In genomic region chr9:114578646-114579045, GRCm38 (mm10) we compare ENCODE assay signal across 21 mouse cellular contexts. TPM values are rescaled to one million over a fixed set of nuclear protein-coding genes. Genes with fewer than 3 reads are reported as not detected.
DNase-seq lines count a peak whose midpoint lies in the region; ATAC-seq lines count a peak whose summit lies in the region.
"Had no signal": no experiment of that assay in that cellular context is flagged by ENCODE, and none has a peak within 500 bp of the region (broad histone marks: within the 10 kb centered on the region; RNA-seq: fewer than 3 reads in every experiment).

No protein-coding gene starts in this region.

- no peaks in the 10 kb centered on the region for H3K9me3 ChIP-seq in heart, embryonic 12.5 days (replicated peaks)
- H3K9me3 ChIP-seq in liver, embryonic 13.5 days (replicated peaks): no peaks in the 10 kb centered on the region
- H3K9me3 ChIP-seq: forebrain, embryonic 15.5 days; heart, embryonic 13.5 days; neural tube, embryonic 15.5 days had no signal

- peaks cover 17% of the 10 kb centered on the region; the same call in 1 of the 2 replicates for H3K27me3 ChIP-seq in heart, embryonic 12.5 days (replicated peaks)
- no peaks in the 10 kb centered on the region for H3K27me3 ChIP-seq in liver, embryonic 13.5 days
- H3K27me3 ChIP-seq: forebrain, embryonic 15.5 days; neural tube, embryonic 15.5 days had no signal

- DNase-seq in heart, postnatal 10 days: no peak
- peak; percentile 82 for DNase-seq in 416B (ENCODE audit: low read depth)
- no peak for DNase-seq in liver, embryonic 13.5 days
- DNase-seq in layer of hippocampus, postnatal 36 days: no peak
- no peak for DNase-seq in frontal cortex, postnatal 25 days (ENCODE audit: low spot score in 2 of 2)
- no peak for DNase-seq in spleen, adult 18-20 months
- DNase-seq: adrenal gland, adult 2 months; cerebellum, adult 9-11 months; lung, adult 18-20 months; thymus, adult 2 months had no signal

- H3K4me3 ChIP-seq in heart, embryonic 12.5 days: no peak overlapping the region
- no peak overlapping the region for H3K4me3 ChIP-seq in liver, embryonic 13.5 days (replicated peaks)
- H3K4me3 ChIP-seq: forebrain, embryonic 15.5 days; heart, embryonic 13.5 days; layer of hippocampus, adult 2 months; left cerebral cortex, adult 2 months; neural tube, embryonic 15.5 days had no signal

- peak overlapping the region; percentile 9; the same call in 1 of the 2 replicates for H3K4me2 ChIP-seq in heart, embryonic 12.5 days
- H3K4me2 ChIP-seq in liver, embryonic 13.5 days: peak overlapping the region; percentile 17; the same call in 1 of the 2 replicates
- H3K4me2 ChIP-seq: forebrain, embryonic 15.5 days; heart, embryonic 13.5 days; hindbrain, embryonic 14.5 days; neural tube, embryonic 15.5 days had no signal

- no peak overlapping the region for H3K27ac ChIP-seq in heart, embryonic 12.5 days (ENCODE audit: poor library complexity, severe bottlenecking)
- no peak overlapping the region for H3K27ac ChIP-seq in liver, embryonic 13.5 days
- H3K27ac ChIP-seq: forebrain, embryonic 15.5 days; heart, embryonic 13.5 days; hindbrain, embryonic 14.5 days; kidney, postnatal 0 days; layer of hippocampus, adult 2 months; left cerebral cortex, adult 2 months; neural tube, embryonic 15.5 days had no signal

- H3K4me1 ChIP-seq in heart, embryonic 12.5 days (replicated peaks): 0 out of 2 replicates have a peak, but pooled peaks cover 4% of the 10 kb centered on the region
- H3K4me1 ChIP-seq in liver, embryonic 13.5 days (replicated peaks): peaks cover 17% of the 10 kb centered on the region
- H3K4me1 ChIP-seq: forebrain, embryonic 15.5 days; neural tube, embryonic 15.5 days had no signal

- intact Hi-C loops in heart, postnatal 10 days (cut with DNase I): no loop called here

- no peak overlapping the region for H3K9ac ChIP-seq in heart, embryonic 12.5 days
- H3K9ac ChIP-seq in liver, embryonic 13.5 days: no peak overlapping the region
- H3K9ac ChIP-seq: forebrain, embryonic 15.5 days; heart, embryonic 13.5 days; hindbrain, embryonic 14.5 days; neural tube, embryonic 15.5 days had no signal

- ATAC-seq in heart, embryonic 12.5 days (ENCODE audit: insufficient number of reproducible peaks, low FRiP score): peak; percentile 55; the same call in 1 of the 2 replicates
- peak; percentile 34 for ATAC-seq in common myeloid progenitor, adult 5-6 weeks (replicated peaks; ENCODE audit: low read depth, poor library complexity, severe bottlenecking)
- peak; percentile 44 for ATAC-seq in liver, embryonic 13.5 days (ENCODE audit: low read depth)
- ATAC-seq: forebrain, embryonic 15.5 days; intestine, postnatal 0 days had no signal

- 16% methylated on average over 11 of the region's 11 CpGs for WGBS in heart, embryonic 12.5 days
- 15% methylated on average over 11 of the region's 11 CpGs for WGBS in liver, embryonic 13.5 days (ENCODE audit: insufficient replicate concordance)

- H3K36me3 ChIP-seq in heart, embryonic 12.5 days: no peaks in the 10 kb centered on the region
- no peaks in the 10 kb centered on the region for H3K36me3 ChIP-seq in liver, embryonic 13.5 days
- H3K36me3 ChIP-seq: forebrain, embryonic 15.5 days; heart, embryonic 13.5 days; neural tube, embryonic 15.5 days had no signal

RNA-seq across cellular contexts. Expression of gene Trim71, which starts 14.5 kb away (rescaled TPM):
- 0.40 and 0.63 TPM in 2 replicates for polyA plus RNA-seq in heart, embryonic 12.5 days (2016; fragmentation: Nextera tagmentation; extraction: Ambion mirVana)
- not detected for total RNA-seq in heart, postnatal 10 days (2021)
- 0.09 TPM in 1 of 2 replicates, not detected in the other for total RNA-seq in common myeloid progenitor, adult 5-6 weeks (2017)
- polyA plus RNA-seq in liver, embryonic 13.5 days (2015; fragmentation: Nextera tagmentation; extraction: Ambion mirVana): 1.4 and 1.6 TPM in 2 replicates
- 1 to 10 TPM; 1.1 to 1.5 TPM for total RNA-seq in layer of hippocampus, postnatal 36 days (2021)
- total RNA-seq: adrenal gland, adult 2 months; gastrocnemius, adult 8-10 months had no signal
- polyA plus RNA-seq: adrenal gland, adult 2 months; thymus, adult 2 months had no signal
